Mouse (Mus musculus) heart, embryonic 12.5 days (tissue): ENCODE data around the gene Ndel1. TPM values are rescaled to one million over a fixed set of nuclear protein-coding genes. Genes with fewer than 3 reads are reported as not detected.
A peak's percentile ranks its signal among the peaks of the same experiment; 100 is the strongest.

Source experiments
- ATAC-seq: fragments of 200-750 bp; cut with Nextera tagmentation; 2 replicates; pipeline ENCODE4 v1.8.0; 2017; ENCODE audit warnings: moderate TSS enrichment, moderate library complexity; ENCODE audit not compliant: insufficient number of reproducible peaks, low FRiP score
- H3K27ac ChIP-seq: fragments of 300-500 bp; sonication (generic); 2 replicates; pipeline ENCODE4 v1.5.1; 2016; ENCODE audit warnings: mild to moderate bottlenecking, moderate library complexity; ENCODE audit not compliant: poor library complexity, severe bottlenecking
- H3K27me3 ChIP-seq: fragments of 300-500 bp; sonication (generic); replicated peaks from 2 replicates; pipeline ENCODE4 v1.6.1; 2016; ENCODE audit warnings: mild to moderate bottlenecking, moderate library complexity
- H3K36me3 ChIP-seq: fragments of 300-500 bp; sonication (generic); 2 replicates; pipeline ENCODE4 v1.6.1; 2016; ENCODE audit warnings: mild to moderate bottlenecking, moderate library complexity
- H3K4me1 ChIP-seq: fragments of 300-500 bp; sonication (generic); replicated peaks from 2 replicates; pipeline ENCODE4 v1.6.1; 2016; ENCODE audit warnings: mild to moderate bottlenecking
- H3K4me2 ChIP-seq: fragments of 300-500 bp; sonication (generic); 2 replicates; pipeline ENCODE4 v1.6.1; 2016; ENCODE audit warnings: mild to moderate bottlenecking, moderate library complexity
- H3K4me3 ChIP-seq: fragments of 300-500 bp; sonication (generic); 2 replicates; pipeline ENCODE4 v1.5.1; 2016; ENCODE audit warnings: mild to moderate bottlenecking
- H3K9ac ChIP-seq: fragments of 300-500 bp; sonication (generic); 2 replicates; pipeline ENCODE4 v1.6.1; 2016; ENCODE audit warnings: mild to moderate bottlenecking, moderate library complexity
- H3K9me3 ChIP-seq: fragments of 300-500 bp; sonication (generic); replicated peaks from 2 replicates; pipeline ENCODE4 v1.6.1; 2016; ENCODE audit warnings: mild to moderate bottlenecking, moderate library complexity
- WGBS: fragments of 180-500 bp; shearing (Covaris S2); methylation state at CpG from one replicate; pipeline ENCODE4 v1.1.7; 2016; 5-methylcytosine and 5-hydroxymethylcytosine counted together
- polyA plus RNA-seq: library from polyadenylated mRNA; unstranded; fragments of >200 nt; fragmentation: Nextera tagmentation; extraction: Ambion mirVana; gene quantifications from 2 replicates; pipeline ENCODE4 v1.2.1, GENCODE M21; 2016

Gene Ndel1
- polyA plus RNA-seq, 1 experiment from 2014 or later = 62.7 TPM

- peak overlapping the region; percentile 31; the same call in 1 of the 2 replicates for H3K9ac ChIP-seq
Observed at GRCm38 (mm10) chr11:68892233-68892832, 20.7 kb upstream of the Ndel1 start.

GRCm38 (mm10) chr11:68891823-68892222, 20.2 kb upstream of the Ndel1 start:
- 59% methylated on average over 5 of the region's 5 CpGs for WGBS
- no peak; the same call in 1 of the 2 replicates for ATAC-seq
- H3K9me3 ChIP-seq = no peaks in the 10 kb centered on the region
- peaks cover 13% of the 10 kb centered on the region for H3K4me1 ChIP-seq
- no peak overlapping the region for H3K4me2 ChIP-seq
- no peak overlapping the region for H3K9ac ChIP-seq
- H3K27me3 ChIP-seq = 0 out of 2 replicates have a peak, but pooled peaks cover 4% of the 10 kb centered on the region
- H3K36me3 ChIP-seq = no peaks in the 10 kb centered on the region
- no peak overlapping the region for H3K4me3 ChIP-seq
- H3K27ac ChIP-seq = 0 out of 2 replicates have a peak overlapping the region, but pooled peaks have one; percentile 10

More at GRCm38 (mm10) chr11:68892233-68892832, 20.7 kb upstream of the Ndel1 start:
- H3K36me3 ChIP-seq = no peaks in the 10 kb centered on the region
- no peaks in the 10 kb centered on the region for H3K9me3 ChIP-seq
- peak overlapping the region; percentile 25; the same call in 1 of the 2 replicates for H3K27ac ChIP-seq
- H3K27me3 ChIP-seq = 0 out of 2 replicates have a peak, but pooled peaks cover 4% of the 10 kb centered on the region
- peaks cover 13% of the 10 kb centered on the region for H3K4me1 ChIP-seq
- H3K4me2 ChIP-seq = peak overlapping the region; percentile 43
- no peak overlapping the region for H3K4me3 ChIP-seq
- peak; percentile 61 for ATAC-seq
- 29% methylated on average over 14 of the region's 15 CpGs for whole genome bisulfite sequencing

DNA sequence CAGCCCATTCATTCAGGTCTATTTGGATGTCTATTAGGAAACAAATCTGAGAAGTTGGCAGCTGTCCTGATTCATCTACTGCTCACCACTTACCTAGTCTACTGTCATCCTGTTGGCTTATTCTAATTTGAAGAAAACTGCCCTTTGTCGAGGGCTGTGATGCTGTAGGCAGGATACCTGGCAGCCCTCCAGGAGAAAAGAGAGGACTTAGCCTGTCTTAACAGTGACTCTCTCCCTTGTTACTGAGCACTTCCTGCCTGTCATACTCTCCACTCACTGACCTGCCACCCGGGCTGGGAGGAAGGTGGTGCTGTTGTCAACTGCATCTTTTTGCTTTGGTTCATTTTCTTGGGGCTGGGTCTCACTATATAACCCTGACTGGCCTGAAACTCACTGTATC, 19.0 kb upstream of the Ndel1 start:
- Histone ChIP-seq H3K36me3 (no peaks in the 10 kb centered on the region), H3K9me3 (no peaks in the 10 kb centered on the region), H3K4me3 (no peak overlapping the region), H3K4me2 (no peak overlapping the region), H3K4me1 (peaks cover 13% of the 10 kb centered on the region), H3K9ac (no peak overlapping the region), H3K27ac (no peak overlapping the region), H3K27me3 (0 out of 2 replicates have a peak, but pooled peaks cover 4% of the 10 kb centered on the region)
- WGBS = 35% methylated on average over 2 of the region's 2 CpGs
- no peak for ATAC-seq

DNA sequence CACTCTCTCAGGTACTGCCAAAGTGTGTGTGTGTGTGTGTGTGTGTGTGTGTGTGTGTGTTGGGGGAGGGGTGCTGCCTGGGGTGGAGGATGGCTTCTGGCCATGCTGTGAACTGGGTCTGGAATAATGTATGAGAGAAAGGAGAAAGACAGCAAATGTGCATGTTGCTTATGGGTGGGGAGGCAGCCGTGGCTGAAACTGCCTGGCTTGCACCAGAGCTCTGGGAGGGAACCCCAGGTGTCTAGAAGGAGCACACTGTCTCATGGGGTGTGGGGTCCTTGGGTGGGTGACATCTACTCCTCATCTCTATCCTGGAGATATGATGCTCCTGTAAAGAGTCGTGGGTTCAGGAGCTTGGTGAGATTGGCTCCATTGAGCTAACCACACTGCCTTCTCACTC, 17.0 kb upstream of the Ndel1 start:
- Histone ChIP-seq H3K27me3 (0 out of 2 replicates have a peak, but pooled peaks cover 4% of the 10 kb centered on the region), H3K4me3 (no peak overlapping the region), H3K9ac (no peak overlapping the region), H3K4me1 (peaks cover 13% of the 10 kb centered on the region), H3K36me3 (no peaks in the 10 kb centered on the region), H3K9me3 (no peaks in the 10 kb centered on the region), H3K4me2 (no peak overlapping the region), H3K27ac (no peak overlapping the region)
- no peak for ATAC-seq
- 64% methylated on average over 2 of the region's 2 CpGs for WGBS

- peaks cover 13% of the 10 kb centered on the region for H3K4me1 ChIP-seq
- 40% methylated on average over 6 of the region's 6 CpGs for WGBS
- no peaks in the 10 kb centered on the region for H3K36me3 ChIP-seq
- no peaks in the 10 kb centered on the region for H3K9me3 ChIP-seq
- H3K4me3 ChIP-seq = no peak within 1 kb of the TSS
- H3K4me2 ChIP-seq = no peak within 1 kb of the TSS
- ATAC-seq = no peak
- 0 out of 2 replicates have a peak, but pooled peaks cover 4% of the 10 kb centered on the region for H3K27me3 ChIP-seq
- no peak within 1 kb of the TSS for H3K27ac ChIP-seq
- no peak within 1 kb of the TSS for H3K9ac ChIP-seq
Observed at GRCm38 (mm10) chr11:68888253-68888652, 16.6 kb upstream of the Ndel1 start, which contains the start of gene Rnf222. Gene Rnf222, plus strand, starts transcription at chr11:68888553.

GRCm38 (mm10) chr11:68886091-68886490, 14.4 kb upstream of the Ndel1 start:
- peaks cover 5% of the 10 kb centered on the region for H3K4me1 ChIP-seq
- 83% methylated on average over 5 of the region's 5 CpGs for WGBS
- H3K36me3 ChIP-seq = no peaks in the 10 kb centered on the region
- no peaks in the 10 kb centered on the region for H3K27me3 ChIP-seq
- H3K4me2 ChIP-seq = no peak overlapping the region
- H3K4me3 ChIP-seq = no peak overlapping the region
- no peak for ATAC-seq
- H3K27ac ChIP-seq = no peak overlapping the region
- H3K9me3 ChIP-seq = no peaks in the 10 kb centered on the region
- H3K9ac ChIP-seq = no peak overlapping the region

DNA sequence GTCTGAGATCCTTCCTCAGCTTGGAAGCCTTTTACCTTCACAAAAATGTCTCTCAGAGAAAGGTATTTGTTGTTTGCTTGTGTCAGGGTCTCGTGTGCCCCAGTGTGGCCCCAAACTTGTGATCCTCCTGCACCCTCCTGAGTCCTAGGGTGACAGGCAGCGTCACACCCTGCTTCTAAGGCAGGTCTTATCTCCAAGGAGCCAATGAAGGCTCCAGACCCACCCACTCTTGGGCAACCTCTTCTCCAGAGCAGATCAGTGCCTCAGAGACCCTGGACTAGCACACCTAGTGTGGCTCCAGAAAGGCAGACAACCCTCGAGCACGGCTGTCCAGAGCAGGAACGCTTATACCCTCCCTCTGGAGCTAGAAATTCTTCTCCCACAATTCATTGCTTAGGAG, 12.7 kb upstream of the Ndel1 start:
- ATAC-seq = 0 out of 2 replicates have a peak, but pooled peaks have one; percentile 33
- Histone ChIP-seq H3K9ac (no peak overlapping the region), H3K36me3 (no peaks in the 10 kb centered on the region), H3K4me3 (no peak overlapping the region), H3K27ac (no peak overlapping the region), H3K4me1 (peaks cover 5% of the 10 kb centered on the region), H3K9me3 (no peaks in the 10 kb centered on the region), H3K4me2 (no peak overlapping the region), H3K27me3 (no peaks in the 10 kb centered on the region)
- 53% methylated on average over 5 of the region's 5 CpGs for WGBS

GRCm38 (mm10) chr11:68883843-68884242, 12.2 kb upstream of the Ndel1 start:
- Histone ChIP-seq H3K9ac (no peak overlapping the region), H3K27ac (no peak overlapping the region), H3K36me3 (no peaks in the 10 kb centered on the region), H3K9me3 (no peaks in the 10 kb centered on the region), H3K27me3 (no peaks in the 10 kb centered on the region), H3K4me2 (no peak overlapping the region), H3K4me3 (no peak overlapping the region), H3K4me1 (peaks cover 5% of the 10 kb centered on the region)
- 65% methylated on average over 2 of the region's 2 CpGs for WGBS
- ATAC-seq = no peak

DNA sequence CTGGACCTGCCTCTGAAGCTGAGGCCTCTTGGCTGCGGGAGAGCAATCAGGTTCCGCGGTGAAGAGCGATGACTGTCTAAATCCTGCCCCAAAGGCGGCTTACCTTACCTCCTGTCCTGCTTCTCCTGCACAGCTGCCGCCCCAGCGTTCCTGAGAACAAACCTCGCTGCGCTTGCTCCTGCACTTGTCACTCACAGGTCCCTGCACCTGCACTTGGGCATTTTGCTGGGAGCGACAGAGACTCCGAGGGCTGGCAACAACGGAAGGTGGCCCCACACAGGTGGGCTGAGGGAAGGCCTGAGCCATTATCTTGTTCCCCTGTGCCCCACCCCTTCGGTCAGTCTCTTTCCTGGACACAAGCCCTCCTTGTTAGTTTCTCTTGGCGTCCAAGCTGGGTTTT, 10.4 kb upstream of the Ndel1 start:
- 24% methylated on average over 14 of the region's 14 CpGs for WGBS
- 0 out of 2 replicates have a peak overlapping the region, but pooled peaks have one; percentile 4 for H3K9ac ChIP-seq
- H3K4me3 ChIP-seq = no peak overlapping the region
- H3K4me1 ChIP-seq = peaks cover 5% of the 10 kb centered on the region
- no peak for ATAC-seq
- no peak overlapping the region for H3K27ac ChIP-seq
- no peaks in the 10 kb centered on the region for H3K36me3 ChIP-seq
- 0 out of 2 replicates have a peak overlapping the region, but pooled peaks have one; percentile 27 for H3K4me2 ChIP-seq
- H3K27me3 ChIP-seq = no peaks in the 10 kb centered on the region
- no peaks in the 10 kb centered on the region for H3K9me3 ChIP-seq

- H3K4me2 ChIP-seq = no peak overlapping the region
- no peak overlapping the region for H3K9ac ChIP-seq
- no peaks in the 10 kb centered on the region for H3K9me3 ChIP-seq
- H3K27ac ChIP-seq = no peak overlapping the region
- peaks cover 9% of the 10 kb centered on the region for H3K4me1 ChIP-seq
- no peak for ATAC-seq
- no peak overlapping the region for H3K4me3 ChIP-seq
- H3K36me3 ChIP-seq = no peaks in the 10 kb centered on the region
- WGBS = 76% methylated on average over 5 of the region's 5 CpGs
- no peaks in the 10 kb centered on the region for H3K27me3 ChIP-seq
Observed at GRCm38 (mm10) chr11:68878811-68879210, 7.2 kb upstream of the Ndel1 start.

GRCm38 (mm10) chr11:68874841-68875240, 3.2 kb upstream of the Ndel1 start:
- 0% methylated on average over 2 of the region's 2 CpGs for WGBS
- H3K27me3 ChIP-seq = no peaks in the 10 kb centered on the region
- ATAC-seq = peak; percentile 57; the same call in 1 of the 2 replicates

More at GRCm38 (mm10) chr11:68874841-68875240, 3.2 kb upstream of the Ndel1 start:
- H3K4me3 ChIP-seq = no peak overlapping the region
- peaks cover 13% of the 10 kb centered on the region for H3K4me1 ChIP-seq
- no peaks in the 10 kb centered on the region for H3K9me3 ChIP-seq
- no peak overlapping the region for H3K27ac ChIP-seq
- no peak overlapping the region for H3K4me2 ChIP-seq
- no peak overlapping the region for H3K9ac ChIP-seq
- H3K36me3 ChIP-seq = no peaks in the 10 kb centered on the region
